Mouse (Mus musculus) liver, postnatal 0 days (tissue): ENCODE results near the gene Prdm4.

Source experiments
- CTCF ChIP-seq: sonication (generic); IDR thresholded peaks from 2 replicates; pipeline ENCODE4 v1.5.1; 2016; ENCODE audit warnings: antibody characterized with exemption, low read depth
- EP300 ChIP-seq: IDR thresholded peaks from 2 replicates; pipeline ENCODE4 v1.6.1; 2016; ENCODE audit warnings: antibody characterized with exemption, low read depth, mild to moderate bottlenecking

DNA sequence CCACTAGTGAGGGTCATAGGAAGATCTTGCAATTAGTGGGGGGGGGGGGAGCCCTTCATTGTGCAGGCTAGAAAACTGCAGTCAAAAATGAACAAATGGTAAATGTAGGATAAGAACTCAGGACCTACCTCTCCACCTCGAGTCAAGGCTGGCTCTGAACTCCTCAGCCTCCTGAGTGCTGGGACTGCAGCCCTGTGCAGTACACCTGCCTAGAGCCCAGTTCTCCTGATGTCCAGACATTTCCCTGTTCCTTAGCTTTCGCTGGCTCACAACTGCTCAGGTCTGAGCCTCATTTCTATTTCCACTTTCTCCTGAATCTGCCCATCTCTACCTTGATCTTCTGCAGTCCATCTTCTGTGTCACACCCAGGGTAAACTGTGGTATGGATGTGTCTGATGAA is 49.5 kb upstream of the Prdm4 start:
- TF ChIP-seq EP300 (no peak), CTCF (no peak)
